Mouse (Mus musculus) thymus, adult 2 months (tissue): ENCODE results near the gene Gpr156.

Experiments
- CTCF ChIP-seq: fragments of 200-500 bp; IDR thresholded peaks from 2 replicates; pipeline ENCODE4 v1.5.1; 2012; ENCODE audit warnings: mild to moderate bottlenecking, control low read depth, low read length, moderate library complexity, borderline replicate concordance; ENCODE audit not compliant: control insufficient read depth, poor library complexity, insufficient read depth; ENCODE audit errors: extremely low read depth
- POLR2A ChIP-seq: fragments of 200-500 bp; IDR thresholded peaks from 2 replicates; pipeline ENCODE4 v1.6.1; 2012; ENCODE audit warnings: mild to moderate bottlenecking, low read length, control low read depth, moderate library complexity; ENCODE audit not compliant: control insufficient read depth, poor library complexity, insufficient read depth; ENCODE audit errors: extremely low read depth

DNA sequence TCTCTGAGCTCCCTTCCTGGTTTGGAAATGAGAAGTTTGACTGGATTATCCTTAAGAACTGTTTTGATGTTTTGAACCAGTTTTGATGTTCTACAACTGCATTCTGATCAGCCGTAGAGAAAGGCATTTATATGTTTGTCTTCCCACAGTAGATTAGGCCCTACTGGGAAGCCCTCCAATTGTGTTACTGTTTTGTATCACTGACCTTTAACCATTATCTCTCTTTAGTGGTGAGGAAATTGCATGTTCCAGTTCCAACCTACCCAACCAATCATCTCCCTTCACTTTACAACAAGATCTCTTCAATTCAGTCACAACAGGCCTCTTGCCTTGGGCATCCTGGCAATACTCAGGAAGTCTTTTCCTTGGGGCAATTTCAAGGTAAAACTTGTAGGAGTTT, 5.2 kb upstream of the Gpr156 start:
- TF ChIP-seq POLR2A (no peak), CTCF (no peak)
